Mouse (Mus musculus) layer of hippocampus, postnatal 14 days (tissue): ENCODE data around the gene Tshz3. TPM values are rescaled to one million over a fixed set of nuclear protein-coding genes. Genes with fewer than 3 reads are reported as not detected.

Experiments used
- DNase-seq, 2 experiments: peaks; one replicate each; pipeline ENCODE4 v3.0.0; 2021 to 2022; ENCODE audit warnings: low spot score in 2 of 2, mixed read lengths in 1 of 2
- total RNA-seq, 2 experiments: library from RNA; stranded (reverse); gene quantifications; 2 replicates each; pipeline ENCODE4 v1.2.3; 2021

The Tshz3 gene
- total RNA-seq, 2 experiments from 2014 or later: 6.5 to 11.8 TPM

- DNase-seq: peak in 1 of 2 experiments; percentile 8
Observed at GRCm38 (mm10) chr7:36778456-36778855, 80.5 kb downstream of the Tshz3 start.

GRCm38 (mm10) chr7:36784243-36784773, 86.4 kb downstream of the Tshz3 start:
- no peak for DNase-seq

- no peak for DNase-seq
Observed at GRCm38 (mm10) chr7:36786713-36787421, 88.9 kb downstream of the Tshz3 start.

GRCm38 (mm10) chr7:36796392-36797187, 98.7 kb downstream of the Tshz3 start:
- DNase-seq: no peak
